Mouse (Mus musculus) midbrain, embryonic 14.5 days (tissue): ENCODE measurements at regions not wholly inside any gene's neighbourhood (a gene's known extent, or its start where the extent isn't known, plus 50 kb on each side); places are given as distances from the start of the nearest gene placed in this dataset.

ENCODE experiments used
- ATAC-seq: fragments of 200-750 bp; cut with Nextera tagmentation; 2 replicates; pipeline ENCODE4 v1.8.0; 2017; ENCODE audit warnings: moderate number of reproducible peaks, moderate library complexity; ENCODE audit not compliant: low FRiP score, low TSS enrichment
- DNase-seq: peaks from one replicate; pipeline ENCODE4 v3.0.0-alpha.2; 2015
- H3K27ac ChIP-seq: fragments of 300-500 bp; sonication (generic); replicated peaks from 2 replicates; pipeline ENCODE4 v1.5.1; 2014; ENCODE audit warnings: mild to moderate bottlenecking, low read depth, low read length, moderate library complexity
- H3K27me3 ChIP-seq: fragments of 300-500 bp; sonication (generic); 2 replicates; pipeline ENCODE4 v1.6.1; 2014; ENCODE audit warnings: low read length, control low read depth, mixed read lengths; ENCODE audit not compliant: control insufficient read depth, insufficient read depth
- H3K36me3 ChIP-seq: fragments of 300-500 bp; sonication (generic); 2 replicates; pipeline ENCODE4 v1.6.1; 2014; ENCODE audit warnings: low read length, control low read depth; ENCODE audit not compliant: control insufficient read depth, insufficient read depth
- H3K4me1 ChIP-seq: fragments of 300-500 bp; sonication (generic); 2 replicates; pipeline ENCODE4 v1.6.1; 2014; ENCODE audit warnings: mild to moderate bottlenecking, antibody characterized with exemption, low read length, control low read depth; ENCODE audit not compliant: control insufficient read depth, insufficient read depth
- H3K4me2 ChIP-seq: fragments of 300-500 bp; sonication (generic); 2 replicates; pipeline ENCODE4 v1.6.1; 2014; ENCODE audit warnings: mild to moderate bottlenecking, low read length, moderate library complexity
- H3K4me3 ChIP-seq: fragments of 300-500 bp; sonication (generic); replicated peaks from 2 replicates; pipeline ENCODE4 v1.5.1; 2014; ENCODE audit warnings: low read depth, low read length
- H3K9ac ChIP-seq: fragments of 300-500 bp; sonication (generic); replicated peaks from 2 replicates; pipeline ENCODE4 v1.6.1; 2014; ENCODE audit warnings: mild to moderate bottlenecking, low read length, moderate library complexity
- H3K9me3 ChIP-seq: fragments of 300-500 bp; sonication (generic); 2 replicates; pipeline ENCODE4 v1.6.1; 2016; ENCODE audit warnings: low read length, control low read depth, mixed read lengths; ENCODE audit not compliant: control insufficient read depth
- WGBS: fragments of 180-500 bp; shearing (Covaris S2); extraction: QIAGEN DNeasy Blood & Tissue Kit; methylation state at CpG from one replicate; pipeline ENCODE4 v1.1.7; 2014; 5-methylcytosine and 5-hydroxymethylcytosine counted together

- ATAC-seq, result no peak
- H3K4me1 ChIP-seq, result peaks cover 15% of the 10 kb centered on the region
- H3K27ac ChIP-seq, result peak overlapping the region; percentile 74
- H3K9me3 ChIP-seq, result no peaks in the 10 kb centered on the region
- DNase-seq, result no peak
- whole genome bisulfite sequencing, result 11% methylated on average over 7 of the region's 7 CpGs
- no peak overlapping the region for H3K9ac ChIP-seq
- no peaks in the 10 kb centered on the region for H3K27me3 ChIP-seq
- H3K4me3 ChIP-seq, result no peak overlapping the region
- H3K4me2 ChIP-seq, result no peak overlapping the region
- H3K36me3 ChIP-seq, result no peaks in the 10 kb centered on the region
Measured at GRCm38 (mm10) chr12:109947886-109948433, 330.9 kb upstream of the Dio3 start.

GRCm38 (mm10) chr12:109948434-109948984, 330.4 kb upstream of the Dio3 start:
- Histone ChIP-seq H3K27ac (peak overlapping the region; percentile 74), H3K27me3 (no peaks in the 10 kb centered on the region), H3K9ac (no peak overlapping the region), H3K4me1 (peaks cover 15% of the 10 kb centered on the region), H3K4me2 (no peak overlapping the region), H3K4me3 (no peak overlapping the region), H3K36me3 (no peaks in the 10 kb centered on the region), H3K9me3 (no peaks in the 10 kb centered on the region)
- ATAC-seq, result peak; percentile 84
- peak; percentile 70 for DNase-seq
- 5% methylated on average over 16 of the region's 16 CpGs for WGBS

GRCm38 (mm10) chr12:109949231-109949965, 329.5 kb upstream of the Dio3 start:
- Histone ChIP-seq H3K27ac (peak overlapping the region; percentile 74), H3K4me3 (no peak overlapping the region)

GRCm38 (mm10) chr12:109950632-109951031, 328.2 kb upstream of the Dio3 start:
- Histone ChIP-seq H3K9me3 (no peaks in the 10 kb centered on the region), H3K27ac (no peak overlapping the region), H3K27me3 (no peaks in the 10 kb centered on the region), H3K4me1 (peaks cover 15% of the 10 kb centered on the region), H3K4me3 (no peak overlapping the region), H3K4me2 (no peak overlapping the region), H3K9ac (no peak overlapping the region), H3K36me3 (no peaks in the 10 kb centered on the region)
- ATAC-seq (no peak), DNase-seq (no peak)
- 53% methylated on average over 6 of the region's 6 CpGs for WGBS

More at GRCm38 (mm10) chr12:109949231-109949965, 329.5 kb upstream of the Dio3 start:
- H3K4me2 ChIP-seq, result no peak overlapping the region
- ATAC-seq (no peak), DNase-seq (peak; percentile 72)
- no peaks in the 10 kb centered on the region for H3K9me3 ChIP-seq
- no peaks in the 10 kb centered on the region for H3K36me3 ChIP-seq
- WGBS, result 46% methylated on average over 17 of the region's 17 CpGs
- no peak overlapping the region for H3K9ac ChIP-seq
- H3K27me3 ChIP-seq, result no peaks in the 10 kb centered on the region
- H3K4me1 ChIP-seq, result peaks cover 15% of the 10 kb centered on the region

GRCm38 (mm10) chr12:109951473-109951872, 327.4 kb upstream of the Dio3 start:
- H3K27me3 ChIP-seq, result no peaks in the 10 kb centered on the region
- DNase-seq, result no peak
- no peaks in the 10 kb centered on the region for H3K36me3 ChIP-seq
- 77% methylated on average over 12 of the region's 12 CpGs for WGBS
- H3K9me3 ChIP-seq, result no peaks in the 10 kb centered on the region
- no peak overlapping the region for H3K9ac ChIP-seq
- H3K4me1 ChIP-seq, result peaks cover 15% of the 10 kb centered on the region
- no peak for ATAC-seq
- no peak overlapping the region for H3K4me2 ChIP-seq
- no peak overlapping the region for H3K27ac ChIP-seq
- no peak overlapping the region for H3K4me3 ChIP-seq

GRCm38 (mm10) chr12:109951884-109952456, 326.9 kb upstream of the Dio3 start:
- no peaks in the 10 kb centered on the region for H3K9me3 ChIP-seq
- DNase-seq, result no peak
- H3K4me1 ChIP-seq, result peaks cover 15% of the 10 kb centered on the region
- H3K27me3 ChIP-seq, result no peaks in the 10 kb centered on the region
- H3K27ac ChIP-seq, result no peak overlapping the region
- H3K4me2 ChIP-seq, result no peak overlapping the region
- H3K36me3 ChIP-seq, result no peaks in the 10 kb centered on the region
- no peak for ATAC-seq
- WGBS, result 89% methylated on average over 10 of the region's 10 CpGs
- no peak overlapping the region for H3K9ac ChIP-seq
- H3K4me3 ChIP-seq, result no peak overlapping the region

GRCm38 (mm10) chr12:109952933-109953332, 325.9 kb upstream of the Dio3 start:
- no peak overlapping the region for H3K9ac ChIP-seq
- no peaks in the 10 kb centered on the region for H3K36me3 ChIP-seq
- no peak overlapping the region for H3K4me2 ChIP-seq
- 73% methylated on average over 3 of the region's 3 CpGs for WGBS
- no peak for DNase-seq
- ATAC-seq, result no peak
- H3K4me1 ChIP-seq, result peaks cover 15% of the 10 kb centered on the region
- H3K27ac ChIP-seq, result no peak overlapping the region
- H3K4me3 ChIP-seq, result no peak overlapping the region
- H3K27me3 ChIP-seq, result no peaks in the 10 kb centered on the region
- no peaks in the 10 kb centered on the region for H3K9me3 ChIP-seq

- H3K27me3 ChIP-seq, result no peaks in the 10 kb centered on the region
- 68% methylated on average over 3 of the region's 3 CpGs for WGBS
- no peak overlapping the region for H3K4me2 ChIP-seq
- no peak overlapping the region for H3K4me3 ChIP-seq
- ATAC-seq, result no peak
- no peaks in the 10 kb centered on the region for H3K9me3 ChIP-seq
- no peak overlapping the region for H3K27ac ChIP-seq
- no peaks in the 10 kb centered on the region for H3K36me3 ChIP-seq
- DNase-seq, result no peak
- H3K9ac ChIP-seq, result no peak overlapping the region
- H3K4me1 ChIP-seq, result no peaks in the 10 kb centered on the region
Measured at GRCm38 (mm10) chr12:109957305-109957704, 321.6 kb upstream of the Dio3 start.
